Mouse (Mus musculus) B cell, adult 2 months (primary cell): ENCODE measurements around the gene Trarg1.
"Not testable (repeated sequence)": the region's sequence is repeated elsewhere in the genome, so short reads cannot be mapped to it uniquely, and the experiment has no call there.

Experiments
- DNase-seq, 2 experiments: peaks; one replicate each; pipeline ENCODE4 v3.0.0; 2022

Trarg1 gene

GRCm38 (mm10) chr11:76679508-76679907 lies at the start of gene Trarg1:
TSS of gene Trarg1 (plus strand) at chr11:76679808.
- DNase-seq, result not testable (repeated sequence)

DNA sequence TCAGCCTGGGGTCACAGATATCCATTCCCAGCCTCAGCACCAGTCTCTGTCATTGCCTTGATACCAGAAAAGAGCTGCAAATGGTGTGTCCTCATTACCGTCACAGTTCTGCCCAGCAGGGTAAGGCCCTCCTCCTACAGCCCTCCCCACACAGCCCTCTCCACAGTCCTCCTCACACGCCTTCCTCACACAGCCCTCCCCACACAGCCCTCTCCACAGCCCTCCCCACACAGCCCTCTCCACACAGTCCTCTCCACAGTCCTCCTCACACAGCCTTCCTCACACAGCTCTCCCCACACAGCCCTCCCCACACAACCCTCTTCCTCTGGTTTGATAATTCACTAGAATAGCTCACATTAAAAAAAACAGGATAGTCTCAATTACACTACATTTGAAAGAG lies 49.6 kb upstream of the Trarg1 start:
- no peak for DNase-seq

- no peak for DNase-seq
These were observed 49.1 kb upstream of the Trarg1 start for GRCm38 (mm10) chr11:76630487-76630886.

GRCm38 (mm10) chr11:76639269-76639985 lies 40.2 kb upstream of the Trarg1 start:
- DNase-seq, result no peak

DNA sequence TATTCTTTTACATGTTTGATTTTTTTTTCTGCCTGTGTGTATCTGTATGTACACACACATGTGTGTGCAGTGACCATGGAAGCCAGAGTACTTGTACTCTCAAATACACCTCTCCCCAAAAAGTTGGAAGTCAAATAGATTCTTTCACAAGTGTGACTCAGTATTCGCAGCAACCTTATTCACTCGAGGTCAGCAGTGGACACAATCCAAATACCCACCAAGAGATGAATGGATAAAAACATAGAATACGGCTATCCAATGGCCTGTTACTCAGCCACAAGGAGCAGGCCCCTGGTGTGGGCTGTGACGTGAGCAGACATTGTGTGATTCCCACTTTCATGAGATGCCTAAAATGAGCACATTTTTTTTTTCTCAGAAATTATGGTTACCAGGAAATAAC lies 39.4 kb upstream of the Trarg1 start:
- DNase-seq, result no peak

DNA sequence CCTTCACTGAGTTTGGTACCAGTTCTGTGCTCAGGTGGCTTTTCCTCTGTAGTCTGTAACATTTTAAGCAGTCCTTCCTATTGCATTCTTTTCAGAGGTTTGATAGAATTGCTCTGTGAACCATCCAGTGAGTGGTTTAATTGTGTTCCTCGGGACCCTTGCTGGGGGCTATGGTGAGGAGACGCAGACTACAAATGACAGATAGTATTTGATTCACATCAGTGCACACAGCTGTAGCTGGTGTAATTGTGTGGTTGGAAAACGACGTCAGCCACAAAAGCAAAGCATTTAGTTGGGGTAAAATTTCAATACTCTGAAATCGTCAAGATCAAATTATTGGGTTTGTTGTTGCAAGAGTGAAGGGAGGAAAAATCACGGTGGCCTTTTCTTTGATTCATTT lies 35.4 kb upstream of the Trarg1 start:
- DNase-seq, result no peak

DNA sequence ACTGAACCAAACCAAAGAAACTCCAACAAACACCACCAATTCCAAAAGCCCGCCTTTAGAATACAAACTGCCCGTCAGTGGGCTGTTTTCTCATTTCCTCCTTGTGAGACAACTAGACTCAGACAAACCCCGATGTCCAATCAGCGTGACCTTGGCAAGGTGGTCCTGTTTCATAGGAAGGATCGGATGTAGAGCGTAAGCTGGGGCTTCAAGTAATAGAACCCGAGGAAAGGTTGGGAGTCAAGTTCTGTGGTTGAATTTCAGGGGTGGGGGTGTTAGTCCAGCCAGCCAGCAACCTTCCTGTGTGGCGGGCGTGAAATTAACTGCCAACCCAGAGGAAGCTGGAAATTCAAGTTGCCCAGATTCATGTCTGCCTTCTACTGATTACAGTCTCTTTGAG lies 34.6 kb upstream of the Trarg1 start:
- no peak for DNase-seq

DNA sequence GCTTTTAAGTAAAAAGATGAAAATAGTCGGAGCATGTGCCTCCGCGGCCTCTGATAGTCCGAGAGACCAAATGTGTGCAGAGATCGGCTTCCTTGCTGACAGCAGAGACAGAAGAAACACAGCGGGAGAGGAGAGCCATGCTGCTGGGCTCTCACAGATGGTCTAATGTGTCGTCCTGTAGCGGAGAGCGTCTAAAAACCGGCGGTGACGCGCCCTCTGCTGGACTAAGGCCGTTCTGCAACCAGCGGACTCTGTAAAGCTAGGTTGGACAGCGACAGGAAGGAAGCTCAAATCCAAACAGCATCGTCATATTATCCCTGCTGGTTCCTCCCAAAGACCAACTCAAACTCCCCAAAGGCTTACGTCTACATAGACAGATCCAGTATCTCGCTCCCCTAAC lies 33.7 kb upstream of the Trarg1 start:
- DNase-seq, result peak; percentile 85 to 86

DNA sequence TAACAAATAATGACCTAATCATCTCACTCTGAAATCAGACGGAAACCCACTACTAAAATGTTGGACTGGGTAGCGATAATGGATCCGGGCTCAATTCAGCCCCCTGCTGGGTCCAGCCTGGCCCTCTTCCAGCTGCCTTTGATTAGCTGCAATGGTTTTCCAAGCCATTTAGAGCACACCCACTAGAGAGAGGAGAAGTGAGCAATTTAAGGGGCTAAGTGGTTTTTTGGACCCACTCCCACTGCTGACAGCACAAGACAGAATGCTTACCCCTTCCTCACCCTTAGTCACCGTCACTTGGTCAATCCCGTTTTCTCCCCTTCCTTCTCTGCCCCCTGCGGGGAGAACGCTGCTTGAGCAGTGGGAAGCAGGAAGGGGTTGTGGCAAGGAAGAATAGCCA lies 32.5 kb upstream of the Trarg1 start:
- no peak for DNase-seq

DNA sequence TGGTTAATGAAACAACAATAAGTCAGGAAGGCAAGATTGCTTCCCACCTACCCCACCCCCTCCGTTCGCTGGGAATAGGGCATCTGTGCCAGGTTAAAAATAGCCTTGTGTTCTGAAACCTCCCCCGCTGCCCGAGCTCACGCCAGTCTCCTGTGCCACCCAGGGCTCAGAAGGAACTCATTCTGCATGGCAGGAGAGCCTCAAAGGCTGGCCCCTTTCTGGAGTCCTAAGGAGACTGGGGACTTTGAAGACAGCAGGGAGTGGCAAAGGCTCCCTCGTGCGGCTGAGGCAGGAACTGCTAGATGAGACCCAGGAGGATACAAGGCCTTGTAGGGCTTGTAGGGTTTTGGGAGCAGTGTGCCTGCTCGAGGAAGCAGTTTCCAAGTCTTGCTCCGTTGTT lies 32.1 kb upstream of the Trarg1 start:
- DNase-seq, result peak; percentile 72 to 76

DNA sequence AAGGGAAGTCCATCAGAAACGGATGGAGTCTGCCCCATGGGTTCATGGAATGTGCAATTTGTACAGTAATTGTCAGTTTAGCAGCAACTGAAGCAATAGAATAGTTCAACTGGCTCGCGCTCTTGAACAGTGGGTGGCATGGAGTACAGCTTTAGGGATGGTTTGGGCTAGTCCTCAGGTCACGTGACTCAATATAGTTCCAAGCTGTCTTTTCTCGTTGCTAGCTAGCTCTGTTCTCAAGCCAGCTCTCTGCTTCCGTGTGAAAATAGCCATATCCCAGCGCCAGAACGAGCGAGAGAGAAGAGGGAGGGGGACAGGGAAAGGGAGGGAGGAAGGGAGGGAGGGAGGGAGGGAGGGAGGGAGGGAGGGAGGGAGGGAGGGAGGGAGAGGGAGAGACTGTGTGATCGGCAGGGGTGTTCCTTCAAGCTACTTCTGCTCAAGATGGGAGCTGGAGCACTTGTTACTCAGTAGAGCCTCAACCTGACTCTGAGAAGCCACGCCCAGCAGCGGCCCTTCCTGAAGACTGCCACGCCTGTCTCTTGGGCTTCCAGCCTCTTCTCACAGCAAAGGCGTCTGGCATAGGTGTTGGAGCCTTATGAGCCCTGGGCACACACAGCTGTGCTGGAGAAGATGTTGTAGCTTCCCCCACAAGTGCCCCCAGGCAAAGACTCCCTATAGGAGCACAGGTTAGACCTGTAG lies 28.6 kb upstream of the Trarg1 start:
- no peak for DNase-seq

DNA sequence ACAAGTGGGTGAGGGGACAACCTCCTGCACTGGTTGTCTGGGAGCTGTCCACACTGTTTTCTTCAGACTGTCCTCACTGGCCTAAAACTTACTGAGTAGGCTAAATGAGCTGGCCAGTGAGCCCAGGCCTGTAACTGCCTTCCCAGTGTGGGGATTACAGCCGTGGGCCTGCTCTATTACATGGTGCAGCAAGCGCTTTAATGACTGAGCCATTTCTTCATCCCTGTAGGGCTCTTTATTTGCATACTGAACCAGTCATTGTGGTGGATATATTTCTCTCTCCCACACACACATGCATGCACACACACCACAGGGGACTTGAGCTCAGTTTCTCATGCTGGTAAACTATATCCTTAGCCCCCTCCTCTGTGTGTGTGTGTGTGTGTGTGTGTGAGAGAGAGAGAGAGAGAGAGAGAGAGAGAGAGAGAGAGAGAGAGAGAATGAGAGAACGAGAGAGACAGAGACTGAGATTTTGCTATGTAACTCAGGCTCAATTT lies 26.7 kb upstream of the Trarg1 start:
- no peak for DNase-seq

- peak in 1 of 2 experiments; percentile 19 for DNase-seq
These were observed 24.5 kb upstream of the Trarg1 start for GRCm38 (mm10) chr11:76655106-76655505.

- no peak for DNase-seq
These were observed 22.1 kb upstream of the Trarg1 start for GRCm38 (mm10) chr11:76657450-76657970.

DNA sequence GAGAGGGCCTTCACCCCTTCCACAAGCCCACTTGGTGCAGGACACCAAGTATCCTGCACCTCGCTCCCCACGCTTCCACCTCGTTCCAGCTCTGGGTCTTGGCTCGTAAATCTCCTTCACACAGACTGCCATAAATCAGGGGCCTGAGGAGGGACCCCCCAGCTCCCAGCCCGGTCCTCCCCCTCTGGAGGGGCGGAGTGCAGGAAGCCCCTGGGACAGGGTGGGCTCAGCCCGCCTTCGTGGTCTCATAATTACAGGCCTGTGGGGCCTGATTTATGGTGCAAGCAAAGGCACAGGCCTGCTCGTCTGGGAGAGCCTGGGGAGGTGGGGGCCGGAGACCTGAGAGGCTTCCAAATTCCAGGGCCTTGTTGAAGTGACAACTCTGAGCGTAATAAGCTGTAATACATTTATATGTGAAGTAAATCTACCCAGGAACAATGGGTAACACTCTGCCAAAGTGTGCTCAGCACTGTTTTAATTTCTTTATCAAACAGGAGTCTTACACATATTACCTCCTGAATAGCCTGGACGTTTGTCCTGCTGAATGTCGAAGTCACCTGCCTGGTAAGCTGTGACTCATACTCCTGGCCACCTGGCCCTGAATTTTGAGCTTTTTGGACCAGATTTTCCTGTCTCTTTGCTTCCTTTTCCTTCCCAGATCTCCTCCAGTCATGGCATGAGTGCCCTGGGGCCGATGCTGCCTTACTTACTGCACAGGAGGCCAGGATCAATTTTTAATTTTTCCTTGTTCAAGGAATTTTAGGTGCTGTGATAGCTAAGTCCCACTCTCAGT lies 20.3 kb upstream of the Trarg1 start:
- DNase-seq, result no peak

DNA sequence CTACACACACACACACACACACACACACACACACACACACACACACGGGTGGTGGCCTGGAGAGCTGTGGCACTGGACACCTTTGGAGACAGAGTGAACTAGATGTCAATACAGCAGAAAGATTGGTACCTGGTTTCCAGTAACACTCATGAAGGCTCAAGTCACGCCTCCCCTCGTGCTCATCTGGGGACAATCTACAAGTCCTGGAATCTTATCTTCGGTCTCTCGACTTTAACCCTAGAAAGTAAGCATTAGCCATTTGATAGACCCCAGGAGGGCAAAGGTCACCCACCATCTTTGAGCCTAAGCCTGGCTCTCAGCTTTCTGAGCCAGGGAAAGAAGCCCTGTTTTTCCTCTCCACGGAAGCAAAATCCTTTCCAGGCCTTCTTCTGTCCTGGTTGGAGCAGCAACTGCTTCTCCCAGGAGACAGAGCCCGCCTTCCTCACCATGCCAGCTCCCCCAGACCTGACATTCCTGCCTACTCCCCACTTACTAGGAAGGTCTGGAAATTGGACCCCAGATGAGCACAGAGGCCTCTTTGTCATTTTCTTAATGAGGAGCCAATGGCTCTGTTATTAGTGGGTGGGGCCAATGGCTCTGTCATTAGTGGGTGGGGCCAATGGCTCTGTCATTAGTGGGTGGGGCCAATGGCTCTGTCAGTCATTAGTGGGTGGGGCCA lies 17.7 kb upstream of the Trarg1 start:
- DNase-seq, result no peak

GRCm38 (mm10) chr11:76666002-76666649 lies 13.5 kb upstream of the Trarg1 start:
- DNase-seq, result no peak

DNA sequence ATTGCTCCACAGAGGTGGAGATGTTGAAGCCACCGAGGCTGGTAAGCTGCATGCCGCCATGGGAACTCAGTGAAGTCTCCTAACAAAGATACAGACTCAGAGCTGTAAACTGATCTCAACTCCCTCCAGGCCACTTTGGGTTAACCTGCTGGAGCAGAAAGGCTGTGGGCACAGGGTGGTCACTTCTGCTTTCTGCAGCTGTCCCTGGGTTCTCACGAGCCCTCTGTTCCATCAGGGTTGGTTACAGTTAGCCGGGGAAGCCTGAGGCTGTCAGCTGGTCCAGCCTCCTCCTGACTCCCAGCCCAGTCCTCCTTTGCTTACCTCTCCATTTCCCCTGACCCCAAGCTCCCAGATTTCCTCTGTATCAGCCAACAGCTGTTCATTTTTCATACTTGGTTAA lies 11.8 kb upstream of the Trarg1 start:
- DNase-seq, result no peak

GRCm38 (mm10) chr11:76671871-76672475 lies 7.6 kb upstream of the Trarg1 start, which contains the start of gene Bhlha9:
TSS of gene Bhlha9 (plus strand) at chr11:76672470.
- no peak for DNase-seq

DNA sequence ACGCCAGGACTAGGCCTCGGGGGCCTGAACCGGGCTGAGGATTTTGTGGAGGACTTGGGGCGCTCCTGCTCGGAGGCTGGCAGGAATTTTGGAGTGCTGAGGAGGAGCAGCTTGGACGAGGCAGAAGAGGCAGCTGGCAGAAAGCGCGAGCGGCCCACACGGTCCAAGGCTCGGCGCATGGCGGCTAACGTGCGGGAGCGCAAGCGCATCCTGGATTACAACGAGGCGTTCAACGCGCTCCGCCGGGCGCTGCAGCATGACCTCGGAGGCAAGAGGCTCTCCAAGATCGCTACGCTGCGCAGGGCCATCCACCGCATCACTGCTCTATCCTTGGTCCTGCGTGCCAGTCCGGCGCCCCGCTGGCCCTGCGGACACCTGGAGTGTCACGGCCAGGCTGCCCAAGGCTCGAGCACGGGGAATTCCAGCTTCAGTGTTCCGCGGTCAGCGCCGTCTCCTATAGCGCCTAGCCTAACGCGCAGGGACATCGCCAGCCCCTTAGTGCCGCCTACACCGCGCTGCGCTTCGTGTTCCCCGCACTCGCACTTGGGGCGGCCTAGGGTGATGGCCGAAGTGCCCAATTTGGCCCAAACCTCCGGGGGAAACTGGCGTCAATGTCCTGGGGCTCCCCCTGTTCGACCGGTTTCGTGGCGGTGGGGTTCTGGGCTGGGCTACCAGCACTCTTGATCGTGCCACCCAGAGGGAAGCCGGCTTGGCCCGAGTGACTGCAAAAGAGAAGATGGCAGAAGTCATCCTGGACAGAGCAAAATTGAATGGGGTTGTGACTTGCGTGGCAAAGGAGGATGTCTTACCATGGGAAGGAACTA lies 6.8 kb upstream of the Trarg1 start:
- DNase-seq, result no peak

- no peak for DNase-seq
These were observed 5.4 kb upstream of the Trarg1 start for GRCm38 (mm10) chr11:76674199-76674598.
